Mouse (Mus musculus): ENCODE measurements around the gene Cdk4. TPM values are rescaled to one million over a fixed set of nuclear protein-coding genes. Genes with fewer than 3 reads are reported as not detected.

Cdk4 gene
- polyA plus RNA-seq, 1 experiment from 2014 or later = 784 TPM

DNA sequence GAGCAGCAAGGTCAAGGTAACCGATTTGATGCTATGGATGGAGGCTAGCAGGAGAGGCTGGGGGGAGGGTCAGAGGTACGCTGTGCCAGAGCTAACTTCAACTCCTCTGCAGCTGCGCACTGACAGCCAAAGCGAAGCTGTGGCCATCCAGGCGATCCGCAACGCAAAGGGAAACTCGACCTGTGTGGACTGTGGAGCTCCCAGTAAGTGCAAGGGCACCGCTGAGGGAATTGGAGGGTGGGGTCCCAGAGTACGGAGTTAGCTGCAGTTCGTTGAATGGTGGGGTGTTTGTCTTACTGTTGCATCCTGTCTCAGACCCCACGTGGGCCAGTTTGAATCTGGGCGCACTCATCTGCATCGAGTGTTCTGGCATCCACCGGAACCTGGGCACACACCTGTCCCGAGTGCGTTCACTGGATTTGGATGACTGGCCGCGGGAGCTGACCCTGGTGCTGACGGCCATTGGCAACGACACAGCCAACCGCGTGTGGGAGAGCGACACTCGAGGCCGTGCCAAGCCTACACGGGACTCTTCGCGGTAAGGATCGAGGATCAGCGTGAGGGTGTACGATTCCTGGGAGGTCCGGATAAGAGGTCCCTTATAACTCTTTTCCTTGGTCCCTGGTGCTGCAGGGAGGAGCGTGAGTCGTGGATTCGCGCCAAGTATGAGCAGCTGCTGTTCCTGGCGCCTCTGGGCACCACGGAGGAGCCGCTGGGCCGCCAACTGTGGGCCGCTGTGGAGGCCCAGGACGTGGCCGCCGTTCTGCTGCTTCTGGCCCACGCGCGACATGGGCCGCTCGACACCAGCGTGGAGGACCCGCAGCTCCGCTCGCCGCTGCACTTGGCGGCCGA lies 27.5 kb downstream of the Cdk4 start:
- Histone ChIP-seq H3K36me3 (replicated peaks; ENCODE audit: control insufficient read depth, insufficient read depth) (peaks cover 64% of the 10 kb centered on the region), H3K4me2 (replicated peaks) (peak overlapping the region; percentile 38), H3K9ac (0 out of 2 replicates have a peak overlapping the region, but pooled peaks have one; percentile 7), H3K27ac (no peak overlapping the region), H3K27me3 (ENCODE audit: control insufficient read depth, insufficient read depth, low read length) (peaks cover 60% of the 10 kb centered on the region), H3K4me1 (replicated peaks; ENCODE audit: control insufficient read depth, insufficient read depth, low read length) (peaks cover 3% of the 10 kb centered on the region; the same call in 1 of the 2 replicates), H3K4me3 (replicated peaks; ENCODE audit: low read length) (peak overlapping the region; percentile 10), H3K9me3 (ENCODE audit: control insufficient read depth, low read length) (no peaks in the 10 kb centered on the region)
- 10% methylated on average over 57 of the region's 57 CpGs for WGBS
- peak; percentile 3; the same call in 1 of the 2 replicates for ATAC-seq (ENCODE audit: low FRiP score)
- DNase-seq (ENCODE audit: low spot score) = no peak

DNA sequence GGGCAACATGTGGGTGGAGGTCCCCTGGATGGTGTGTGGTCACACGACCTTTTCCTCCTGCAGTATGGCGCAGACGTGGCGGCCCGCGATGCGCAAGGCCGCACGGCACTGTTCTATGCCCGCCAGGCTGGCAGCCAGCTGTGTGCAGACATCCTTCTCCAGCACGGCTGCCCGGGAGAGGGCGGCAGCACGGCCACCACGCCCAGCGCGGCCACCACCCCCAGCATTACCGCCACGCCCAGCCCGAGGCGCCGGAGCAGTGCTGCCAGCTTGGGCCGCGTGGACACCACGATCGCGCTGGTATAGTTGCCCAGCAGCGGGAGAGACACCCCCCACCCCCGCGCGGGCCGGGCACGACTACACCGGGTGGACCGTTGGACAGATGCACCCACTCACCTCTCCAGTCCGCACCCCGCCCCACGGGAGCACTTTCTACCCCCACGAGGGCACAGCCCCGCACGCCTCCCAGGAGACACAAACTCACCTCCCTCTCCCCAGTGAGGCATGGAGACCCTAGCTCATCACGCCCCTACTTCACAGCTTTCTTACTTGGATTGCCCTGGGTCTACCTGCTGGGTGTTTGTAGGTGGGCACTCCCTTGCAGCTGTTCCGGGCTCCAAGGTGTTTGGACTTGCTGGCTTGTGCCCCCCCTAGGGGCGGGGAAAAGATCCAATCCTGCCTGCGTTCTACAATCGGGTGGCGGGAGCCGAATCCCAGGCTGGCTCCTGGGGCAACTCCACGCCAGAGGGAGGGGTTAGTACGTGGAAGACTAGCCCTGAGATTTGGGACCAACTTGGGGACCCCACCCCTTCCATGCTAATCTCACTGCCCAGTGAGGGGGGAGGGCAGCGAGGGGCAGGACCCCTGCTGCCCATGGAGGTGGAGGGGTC lies 28.4 kb downstream of the Cdk4 start:
- Histone ChIP-seq H3K9me3 (ENCODE audit: control insufficient read depth, low read length) (no peaks in the 10 kb centered on the region), H3K27ac (no peak overlapping the region), H3K4me2 (replicated peaks) (peak overlapping the region; percentile 38), H3K9ac (no peak overlapping the region; the same call in 1 of the 2 replicates), H3K4me3 (replicated peaks; ENCODE audit: low read length) (peak overlapping the region; percentile 10), H3K4me1 (replicated peaks; ENCODE audit: control insufficient read depth, insufficient read depth, low read length) (peaks cover 3% of the 10 kb centered on the region; the same call in 1 of the 2 replicates), H3K27me3 (ENCODE audit: control insufficient read depth, insufficient read depth, low read length) (peaks cover 60% of the 10 kb centered on the region), H3K36me3 (replicated peaks; ENCODE audit: control insufficient read depth, insufficient read depth) (peaks cover 69% of the 10 kb centered on the region)
- 12% methylated on average over 49 of the region's 51 CpGs for WGBS
- ATAC-seq (ENCODE audit: low FRiP score) = peak; percentile 14; the same call in 1 of the 2 replicates
- no peak for DNase-seq (ENCODE audit: low spot score)

DNA sequence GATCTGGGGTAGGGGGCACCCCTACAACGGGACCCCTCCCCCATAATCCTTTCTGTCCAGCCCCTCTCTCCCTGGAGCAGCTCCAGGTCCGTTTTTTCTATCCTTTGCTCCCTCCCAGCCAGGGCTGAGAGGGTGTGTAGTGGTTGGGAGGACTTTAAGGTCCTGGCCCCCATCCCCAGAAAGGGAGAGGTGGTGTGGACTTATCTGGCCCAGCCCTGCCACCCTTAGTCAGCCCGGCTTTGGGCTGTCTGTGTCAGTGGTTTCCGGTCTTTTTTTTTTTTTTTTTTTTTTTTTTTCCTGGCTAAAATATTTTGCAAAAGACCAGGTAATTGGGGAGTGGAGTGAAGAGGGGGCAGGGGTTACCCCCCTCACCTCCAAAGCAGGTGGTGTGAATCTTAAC lies 29.4 kb downstream of the Cdk4 start:
- Histone ChIP-seq H3K36me3 (replicated peaks; ENCODE audit: control insufficient read depth, insufficient read depth) (peaks cover 69% of the 10 kb centered on the region), H3K9ac (no peak overlapping the region), H3K4me2 (replicated peaks) (no peak overlapping the region), H3K9me3 (ENCODE audit: control insufficient read depth, low read length) (no peaks in the 10 kb centered on the region), H3K27ac (no peak overlapping the region), H3K27me3 (ENCODE audit: control insufficient read depth, insufficient read depth, low read length) (peaks cover 50% of the 10 kb centered on the region), H3K4me3 (replicated peaks; ENCODE audit: low read length) (no peak overlapping the region), H3K4me1 (replicated peaks; ENCODE audit: control insufficient read depth, insufficient read depth, low read length) (peaks cover 3% of the 10 kb centered on the region; the same call in 1 of the 2 replicates)
- 39% methylated on average over 4 of the region's 4 CpGs for WGBS
- no peak for DNase-seq (ENCODE audit: low spot score)
- ATAC-seq (ENCODE audit: low FRiP score) = no peak

DNA sequence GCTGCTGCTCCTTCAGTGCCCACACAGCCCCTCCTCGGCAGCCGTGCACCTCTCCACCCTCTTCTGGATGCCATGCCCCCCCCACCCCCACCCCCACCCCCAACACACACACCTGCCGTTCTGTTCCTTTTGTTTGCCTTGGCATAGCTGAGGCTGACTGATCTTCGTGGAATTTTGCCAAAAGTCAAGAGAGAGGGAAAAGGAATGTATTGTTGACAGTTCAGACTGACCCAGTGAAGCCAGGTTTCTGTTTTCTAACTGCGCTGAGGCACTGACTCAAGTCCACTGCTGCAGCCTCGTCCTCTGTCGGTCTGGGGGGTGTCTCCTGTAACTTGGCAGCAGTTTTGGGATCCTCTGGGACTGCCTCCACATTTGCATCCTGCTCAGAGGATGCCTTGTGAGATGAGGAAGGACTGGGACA lies 31.1 kb downstream of the Cdk4 start:
- DNase-seq (ENCODE audit: low spot score) = no peak
- Histone ChIP-seq H3K4me3 (replicated peaks; ENCODE audit: low read length) (no peak overlapping the region), H3K36me3 (replicated peaks; ENCODE audit: control insufficient read depth, insufficient read depth) (peaks cover 70% of the 10 kb centered on the region), H3K9me3 (ENCODE audit: control insufficient read depth, low read length) (no peaks in the 10 kb centered on the region), H3K27me3 (ENCODE audit: control insufficient read depth, insufficient read depth, low read length) (peaks cover 33% of the 10 kb centered on the region), H3K9ac (no peak overlapping the region), H3K27ac (peak overlapping the region; percentile 63), H3K4me1 (replicated peaks; ENCODE audit: control insufficient read depth, insufficient read depth, low read length) (peaks cover 3% of the 10 kb centered on the region; the same call in 1 of the 2 replicates), H3K4me2 (replicated peaks) (no peak overlapping the region)
- no peak for ATAC-seq (ENCODE audit: low FRiP score)
- whole genome bisulfite sequencing = 37% methylated on average over 7 of the region's 7 CpGs

DNA sequence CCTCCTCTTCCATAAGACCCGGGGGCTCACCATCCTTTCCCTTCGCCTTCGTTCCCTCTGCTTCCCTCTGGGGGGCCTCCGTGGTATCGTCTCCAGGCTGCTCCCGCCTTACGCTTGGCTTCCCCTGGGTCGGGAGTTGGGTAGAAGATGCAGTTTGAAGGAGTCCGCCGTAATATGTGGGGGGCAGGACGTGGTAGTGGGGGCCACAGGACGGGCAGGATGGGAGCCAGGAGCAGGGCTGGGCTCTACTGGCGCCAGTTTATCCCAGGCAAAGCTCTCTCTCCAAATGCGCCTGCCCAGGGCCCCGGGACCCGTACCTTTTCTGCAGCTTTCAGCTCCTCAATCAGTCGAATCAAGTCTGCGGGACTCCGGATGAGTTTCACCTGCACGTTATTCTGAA lies 35.2 kb downstream of the Cdk4 start:
- H3K4me1 ChIP-seq (replicated peaks; ENCODE audit: control insufficient read depth, insufficient read depth, low read length) = no peaks in the 10 kb centered on the region
- ATAC-seq (ENCODE audit: low FRiP score) (no peak), DNase-seq (ENCODE audit: low spot score) (no peak)
- H3K27ac ChIP-seq = no peak overlapping the region
- H3K27me3 ChIP-seq (ENCODE audit: control insufficient read depth, insufficient read depth, low read length) = no peaks in the 10 kb centered on the region
- no peaks in the 10 kb centered on the region for H3K9me3 ChIP-seq (ENCODE audit: control insufficient read depth, low read length)
- peaks cover 69% of the 10 kb centered on the region for H3K36me3 ChIP-seq (replicated peaks; ENCODE audit: control insufficient read depth, insufficient read depth)
- 74% methylated on average over 20 of the region's 20 CpGs for WGBS
- H3K4me2 ChIP-seq (replicated peaks) = no peak overlapping the region
- no peak overlapping the region for H3K4me3 ChIP-seq (replicated peaks; ENCODE audit: low read length)
- no peak overlapping the region for H3K9ac ChIP-seq

DNA sequence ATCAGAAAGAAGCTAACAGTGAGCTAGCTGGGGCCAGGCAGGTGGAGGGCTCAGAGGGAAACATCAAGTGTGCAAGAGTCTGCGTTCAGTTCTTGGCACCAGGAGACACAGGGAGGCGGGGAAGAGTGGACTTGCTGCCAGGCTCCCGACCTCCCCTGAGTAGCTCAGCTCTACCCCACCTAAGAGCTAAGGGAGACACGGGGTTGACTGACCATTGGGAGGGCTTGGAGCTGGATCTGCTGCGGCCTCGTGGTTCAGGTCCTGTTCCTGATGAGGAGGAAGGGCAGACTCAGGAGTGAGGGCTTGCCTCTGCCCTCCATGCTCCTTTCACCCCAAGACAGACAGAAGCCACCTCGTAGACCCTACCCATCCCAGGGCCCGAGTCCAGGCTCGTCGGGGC lies 35.9 kb downstream of the Cdk4 start:
- Histone ChIP-seq H3K27me3 (ENCODE audit: control insufficient read depth, insufficient read depth, low read length) (no peaks in the 10 kb centered on the region), H3K4me3 (replicated peaks; ENCODE audit: low read length) (no peak overlapping the region), H3K9me3 (ENCODE audit: control insufficient read depth, low read length) (no peaks in the 10 kb centered on the region), H3K9ac (no peak overlapping the region), H3K36me3 (replicated peaks; ENCODE audit: control insufficient read depth, insufficient read depth) (peaks cover 72% of the 10 kb centered on the region), H3K27ac (no peak overlapping the region), H3K4me1 (replicated peaks; ENCODE audit: control insufficient read depth, insufficient read depth, low read length) (no peaks in the 10 kb centered on the region), H3K4me2 (replicated peaks) (no peak overlapping the region)
- WGBS = 90% methylated on average over 10 of the region's 10 CpGs
- DNase-seq (ENCODE audit: low spot score) (no peak), ATAC-seq (ENCODE audit: low FRiP score) (no peak)

DNA sequence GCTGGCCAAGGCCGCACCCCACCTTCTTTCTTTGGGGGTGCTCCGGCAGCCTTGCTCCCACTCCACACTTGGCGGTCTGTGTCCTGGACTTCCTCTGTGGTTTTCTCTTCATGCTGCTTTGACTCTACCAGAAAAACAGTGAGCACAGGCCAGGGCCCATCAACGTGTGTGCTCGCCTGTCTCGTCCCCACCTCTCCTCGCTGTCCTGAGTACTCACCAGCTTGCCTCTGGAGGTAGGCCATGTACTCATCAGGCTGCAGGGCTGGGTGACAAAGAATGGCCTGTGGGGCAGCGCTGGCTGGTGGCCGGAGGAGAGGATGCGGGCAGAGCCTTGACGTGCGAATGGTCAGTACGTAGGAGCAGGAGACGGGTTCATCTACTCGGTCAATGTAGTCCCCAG lies 36.5 kb downstream of the Cdk4 start:
- no peak for DNase-seq (ENCODE audit: low spot score)
- no peaks in the 10 kb centered on the region for H3K4me1 ChIP-seq (replicated peaks; ENCODE audit: control insufficient read depth, insufficient read depth, low read length)
- no peak for ATAC-seq (ENCODE audit: low FRiP score)
- H3K27me3 ChIP-seq (ENCODE audit: control insufficient read depth, insufficient read depth, low read length) = no peaks in the 10 kb centered on the region
- WGBS = 93% methylated on average over 15 of the region's 15 CpGs
- no peak overlapping the region for H3K4me3 ChIP-seq (replicated peaks; ENCODE audit: low read length)
- H3K36me3 ChIP-seq (replicated peaks; ENCODE audit: control insufficient read depth, insufficient read depth) = peaks cover 76% of the 10 kb centered on the region
- no peak overlapping the region for H3K9ac ChIP-seq
- no peak overlapping the region for H3K4me2 ChIP-seq (replicated peaks)
- H3K9me3 ChIP-seq (ENCODE audit: control insufficient read depth, low read length) = no peaks in the 10 kb centered on the region
- no peak overlapping the region for H3K27ac ChIP-seq

DNA sequence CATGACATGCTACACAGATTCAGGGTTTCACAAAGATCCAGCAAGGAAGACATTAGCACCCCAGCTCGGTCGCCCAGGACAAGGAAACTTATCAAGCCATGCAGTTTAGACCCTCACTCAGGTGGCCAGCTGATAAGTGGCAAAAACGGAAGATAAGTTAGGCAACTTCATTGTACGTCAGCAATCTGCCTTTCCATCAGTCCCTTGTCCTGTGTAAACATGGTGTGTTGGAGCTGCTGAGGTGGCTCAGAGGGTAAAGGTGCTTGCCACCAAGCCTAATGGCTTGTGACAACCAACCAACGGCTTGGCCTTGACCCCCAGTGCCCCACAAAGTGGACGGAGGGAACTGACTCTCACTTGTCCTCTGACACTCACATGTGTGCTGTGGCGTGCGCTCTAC lies 37.1 kb downstream of the Cdk4 start:
- WGBS = 92% methylated on average over 8 of the region's 8 CpGs
- Histone ChIP-seq H3K27ac (no peak overlapping the region), H3K27me3 (ENCODE audit: control insufficient read depth, insufficient read depth, low read length) (no peaks in the 10 kb centered on the region), H3K36me3 (replicated peaks; ENCODE audit: control insufficient read depth, insufficient read depth) (peaks cover 73% of the 10 kb centered on the region), H3K9me3 (ENCODE audit: control insufficient read depth, low read length) (no peaks in the 10 kb centered on the region), H3K4me3 (replicated peaks; ENCODE audit: low read length) (no peak overlapping the region), H3K9ac (no peak overlapping the region), H3K4me2 (replicated peaks) (no peak overlapping the region), H3K4me1 (replicated peaks; ENCODE audit: control insufficient read depth, insufficient read depth, low read length) (no peaks in the 10 kb centered on the region)
- no peak for DNase-seq (ENCODE audit: low spot score)
- ATAC-seq (ENCODE audit: low FRiP score) = no peak

DNA sequence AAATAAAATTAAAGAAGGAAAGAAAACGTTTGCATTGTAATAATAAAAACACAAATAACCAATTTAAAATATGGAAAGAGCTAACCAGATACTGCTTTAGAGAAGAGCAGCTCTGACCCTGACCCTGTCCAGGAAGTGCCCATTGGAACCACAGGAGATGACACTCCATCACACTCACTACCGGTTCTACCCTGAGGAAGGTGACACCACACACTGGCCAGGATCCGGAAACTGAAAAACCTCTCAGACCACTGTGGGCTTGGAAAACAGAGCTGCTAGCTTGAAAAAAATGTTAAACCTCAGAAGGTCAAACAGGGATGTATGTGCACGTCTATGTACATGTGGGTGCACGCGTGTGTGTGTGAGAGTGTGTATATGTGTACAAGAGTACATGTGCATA lies 37.8 kb downstream of the Cdk4 start:
- Histone ChIP-seq H3K27ac (no peak overlapping the region), H3K36me3 (replicated peaks; ENCODE audit: control insufficient read depth, insufficient read depth) (peaks cover 70% of the 10 kb centered on the region), H3K4me1 (replicated peaks; ENCODE audit: control insufficient read depth, insufficient read depth, low read length) (no peaks in the 10 kb centered on the region), H3K9ac (no peak overlapping the region), H3K4me3 (replicated peaks; ENCODE audit: low read length) (no peak overlapping the region), H3K9me3 (ENCODE audit: control insufficient read depth, low read length) (no peaks in the 10 kb centered on the region), H3K4me2 (replicated peaks) (no peak overlapping the region), H3K27me3 (ENCODE audit: control insufficient read depth, insufficient read depth, low read length) (no peaks in the 10 kb centered on the region)
- 88% methylated on average over 6 of the region's 6 CpGs for WGBS
- DNase-seq (ENCODE audit: low spot score) (no peak), ATAC-seq (ENCODE audit: low FRiP score) (no peak)

All from hindbrain, embryonic 14.5 days (tissue).